12 mouse cellular contexts compared by ENCODE assay signal in genomic region chr7:82697668-82698067, GRCm38 (mm10). TPM values are rescaled to one million over a fixed set of nuclear protein-coding genes. Genes with fewer than 3 reads are reported as not detected.
DNase-seq lines count a peak whose midpoint lies in the region; ATAC-seq and TF ChIP-seq lines count a peak whose summit lies in the region.
"Had no signal": no experiment of that assay in that cellular context is flagged by ENCODE, and none has a peak within 500 bp of the region (broad histone marks: within the 10 kb centered on the region; RNA-seq: fewer than 3 reads in every experiment).

No protein-coding gene starts in this region.

- 86% methylated on average over 8 of the region's 8 CpGs for WGBS in kidney, adult 2 months

- no peak for DNase-seq in kidney, adult 2 months
- no peak for DNase-seq in kidney, postnatal 25 days
- DNase-seq in A20 (ENCODE audit: low read depth, low spot score) (peak; percentile 46), Patski (ENCODE audit: low read depth, low spot score) (no peak)
- no peak for DNase-seq in ovary, postnatal 14 days (ENCODE audit: low spot score)
- DNase-seq in adrenal gland, postnatal 4 days (ENCODE audit: low spot score in 2 of 2): no peak
- DNase-seq in cerebellum, adult 11 months: no peak
- DNase-seq: kidney, adult 11 months; spleen, adult 18-20 months had no signal

- in situ Hi-C loops in Patski (cut with MboI; ENCODE audit: low pct_unique_long_range_greater_than_20kb): no loop called here

- no peak for ATAC-seq in Patski
- ATAC-seq in erythroblast, adult 5-6 weeks (replicated peaks; ENCODE audit: low FRiP score, poor library complexity, severe bottlenecking): peak; percentile 74; the same call in 1 of the 2 replicates

- CTCF ChIA-PET in Patski (lab: Charles Lee): interaction anchor here (1.5 kb wide), 1 partner anchor 29 kb away, joined by 3 read pairs; no protein-coding TSS in a partner anchor

- peaks cover 1% of the 10 kb centered on the region; the same call in 1 of the 2 replicates for H3K36me3 ChIP-seq in kidney, adult 2 months (ENCODE audit: control insufficient read depth, insufficient read depth, low read length)

- H3K4me1 ChIP-seq in kidney, adult 2 months (ENCODE audit: control insufficient read depth, insufficient read depth, low read length): no peaks in the 10 kb centered on the region

- H3K27ac ChIP-seq in kidney, adult 2 months (ENCODE audit: insufficient read depth, low read depth, low read length): no peak overlapping the region
- H3K27ac ChIP-seq: embryonic facial prominence, embryonic 10.5 days; limb, embryonic 13.5 days had no signal

- peak; percentile 55 for TF ChIP-seq CTCF in kidney, adult 2 months (conservative IDR thresholded peaks at IDR 0.05; ENCODE audit: insufficient read depth, insufficient read length, low read depth, low read length)
- TF ChIP-seq CTCF in Patski (IDR thresholded peaks at IDR 0.05): peak; percentile 49

- POLR2A ChIA-PET in Patski (lab: Charles Lee): interaction anchor here (0.7 kb wide), 1 partner anchor 1299 kb away, joined by 7 read pairs; no protein-coding TSS in a partner anchor

- no peak for TF ChIP-seq POLR2A in kidney, adult 2 months (IDR thresholded peaks at IDR 0.05; ENCODE audit: low read depth, low read length)

- no peaks in the 10 kb centered on the region for H3K27me3 ChIP-seq in kidney, adult 2 months (replicated peaks; ENCODE audit: control insufficient read depth, insufficient read depth, low read length)
- no peaks in the 10 kb centered on the region for H3K27me3 ChIP-seq in Patski
- H3K27me3 ChIP-seq: limb, embryonic 13.5 days had no signal

- H3K4me3 ChIP-seq in kidney, adult 2 months (ENCODE audit: insufficient read depth, low read depth, low read length): no peak overlapping the region
- H3K4me3 ChIP-seq: embryonic facial prominence, embryonic 10.5 days; limb, embryonic 13.5 days had no signal

RNA-seq across cellular contexts. Expression of gene Efl1, which starts 49.3 kb away (rescaled TPM):
- polyA plus RNA-seq in kidney, adult 2 months (2012; rRNA removed): 4.2 and 5.8 TPM in 2 replicates
- polyA plus RNA-seq in Patski (2021): 18.8 TPM
- total RNA-seq in erythroblast, adult 5-6 weeks (2015; ENCODE audit: low replicate concordance): 1.9 and 3.1 TPM in 2 replicates
- total RNA-seq in erythroblast, adult 5-6 weeks (2017; ENCODE audit: low replicate concordance): 6.4 and 8.5 TPM in 2 replicates
- 10 to 100 TPM; 20.3 to 24.6 TPM for total RNA-seq in adrenal gland, postnatal 4 days (2021)

RNA-seq across cellular contexts. Expression of gene Saxo2, which starts 49.3 kb away (rescaled TPM):
- polyA plus RNA-seq in kidney, adult 2 months (2012; rRNA removed): 3.8 and 5.0 TPM in 2 replicates
- 2.2 TPM for polyA plus RNA-seq in Patski (2021)
- total RNA-seq in erythroblast, adult 5-6 weeks (2015; ENCODE audit: low replicate concordance): 0.84 TPM in 1 of 2 replicates, not detected in the other
- 0.26 TPM in 1 of 2 replicates, not detected in the other for total RNA-seq in erythroblast, adult 5-6 weeks (2017; ENCODE audit: low replicate concordance)
- 1 to 10 TPM; 3.3 to 3.9 TPM for total RNA-seq in adrenal gland, postnatal 4 days (2021)
